Mouse (Mus musculus) G1E-ER4 (cell line): ENCODE measurements around the gene Fbxo46. TPM values are rescaled to one million over a fixed set of nuclear protein-coding genes. Genes with fewer than 3 reads are reported as not detected.

Experiments used
- GATA1 ChIP-seq: IDR thresholded peaks from one replicate; pipeline ENCODE4 v1.8.0; 2012; ENCODE audit warnings: low read length, inconsistent platforms
- polyA plus RNA-seq: library from polyadenylated mRNA; stranded (reverse); fragments of >175 nt; gene quantifications from 2 replicates; pipeline ENCODE4 v1.2.3, GENCODE M21; 2012

Gene Fbxo46
- polyA plus RNA-seq, 1 experiment = 26.5 TPM

GRCm38 (mm10) chr7:19172874-19173273 lies 53.2 kb downstream of the Fbxo46 start:
- TF ChIP-seq GATA1 = no peak

- no peak for TF ChIP-seq GATA1
Observed at GRCm38 (mm10) chr7:19175708-19176515, 56.3 kb downstream of the Fbxo46 start, which contains the start of gene Eml2. Eml2 (plus strand) TSS chr7:19176421.

- no peak for TF ChIP-seq GATA1
Observed at GRCm38 (mm10) chr7:19176516-19176947, 56.9 kb downstream of the Fbxo46 start.

GRCm38 (mm10) chr7:19177216-19177615 lies 57.6 kb downstream of the Fbxo46 start:
- TF ChIP-seq GATA1 = no peak

- no peak for TF ChIP-seq GATA1
Observed at GRCm38 (mm10) chr7:19178035-19178434, 58.4 kb downstream of the Fbxo46 start.

GRCm38 (mm10) chr7:19178443-19179092 lies 58.9 kb downstream of the Fbxo46 start:
- TF ChIP-seq GATA1 = no peak

- no peak for TF ChIP-seq GATA1
Observed at GRCm38 (mm10) chr7:19179173-19179572, 59.5 kb downstream of the Fbxo46 start.

GRCm38 (mm10) chr7:19179936-19180335 lies 60.3 kb downstream of the Fbxo46 start:
- TF ChIP-seq GATA1 = no peak

- no peak for TF ChIP-seq GATA1
Observed at GRCm38 (mm10) chr7:19180862-19181429, 61.3 kb downstream of the Fbxo46 start.

GRCm38 (mm10) chr7:19184250-19184649 lies 64.6 kb downstream of the Fbxo46 start:
- no peak for TF ChIP-seq GATA1

GRCm38 (mm10) chr7:19184758-19185157 lies 65.1 kb downstream of the Fbxo46 start:
- TF ChIP-seq GATA1 = no peak

Other genes starting within 250 kb of the Fbxo46 start
- gene Pglyrp1, start 248.5 kb upstream of the Fbxo46 start, polyA plus RNA-seq = not detected in 2 replicates
- 81.8 and 103 TPM in 2 replicates for gene Ccdc61, start 209.4 kb upstream of the Fbxo46 start, polyA plus RNA-seq
- not detected in 2 replicates for gene Nova2, start 194.0 kb upstream of the Fbxo46 start, polyA plus RNA-seq
- gene Nanos2, start 132.5 kb upstream of the Fbxo46 start, polyA plus RNA-seq = not detected in 2 replicates
- gene Mypop, start 128.6 kb upstream of the Fbxo46 start, polyA plus RNA-seq = 32.1 and 38.6 TPM in 2 replicates
- gene Irf2bp1, start 115.8 kb upstream of the Fbxo46 start, polyA plus RNA-seq = 175 and 217 TPM in 2 replicates
- gene Foxa3, start 96.3 kb upstream of the Fbxo46 start, polyA plus RNA-seq = 0.04 TPM in 1 of 2 replicates, not detected in the other
- 336 and 348 TPM in 2 replicates for gene Sympk, start 95.5 kb upstream of the Fbxo46 start, polyA plus RNA-seq
- gene Rsph6a, start 65.2 kb upstream of the Fbxo46 start, polyA plus RNA-seq = 0.04 and 0.06 TPM in 2 replicates
- 170 and 197 TPM in 2 replicates for gene Dmwd, start 43.6 kb upstream of the Fbxo46 start, polyA plus RNA-seq
- 71.8 and 88.9 TPM in 2 replicates for gene Dmpk, start 36.0 kb upstream of the Fbxo46 start, polyA plus RNA-seq
- gene Six5, start 25.3 kb upstream of the Fbxo46 start, polyA plus RNA-seq = 20.3 and 21.4 TPM in 2 replicates
- gene Gm4969, start 1.5 kb upstream of the Fbxo46 start, polyA plus RNA-seq = not detected in 2 replicates
- gene Qpctl, start 29.4 kb downstream of the Fbxo46 start, polyA plus RNA-seq = 11.6 and 11.8 TPM in 2 replicates
- gene Snrpd2, start 29.9 kb downstream of the Fbxo46 start, polyA plus RNA-seq = 80.6 and 135 TPM in 2 replicates
- 2.0 and 3.0 TPM in 2 replicates for gene Gipr, start 46.3 kb downstream of the Fbxo46 start, polyA plus RNA-seq
- gene Eml2, start 56.6 kb downstream of the Fbxo46 start, polyA plus RNA-seq = 26.9 and 30.2 TPM in 2 replicates
- gene Gpr4, start 92.7 kb downstream of the Fbxo46 start, polyA plus RNA-seq = 0.11 and 0.17 TPM in 2 replicates
- 15.7 and 17.2 TPM in 2 replicates for gene Opa3, start 108.5 kb downstream of the Fbxo46 start, polyA plus RNA-seq
- gene Vasp, start 152.0 kb downstream of the Fbxo46 start, polyA plus RNA-seq = 588 and 783 TPM in 2 replicates
- gene Ppm1n, start 160.2 kb downstream of the Fbxo46 start, polyA plus RNA-seq = not detected in 2 replicates
- 0.65 and 0.72 TPM in 2 replicates for gene Rtn2, start 162.8 kb downstream of the Fbxo46 start, polyA plus RNA-seq
- 0.52 and 0.54 TPM in 2 replicates for gene Fosb, start 190.2 kb downstream of the Fbxo46 start, polyA plus RNA-seq
- 109 and 133 TPM in 2 replicates for gene Ercc1, start 224.9 kb downstream of the Fbxo46 start, polyA plus RNA-seq
- 68.3 and 117 TPM in 2 replicates for gene Cd3eap, start 239.6 kb downstream of the Fbxo46 start, polyA plus RNA-seq
- 37.2 and 45.4 TPM in 2 replicates for gene Ppp1r13l, start 239.9 kb downstream of the Fbxo46 start, polyA plus RNA-seq